Mouse (Mus musculus) embryonic facial prominence, embryonic 10.5 days (tissue): ENCODE measurements at regions not wholly inside any gene's neighbourhood (a gene's known extent, or its start where the extent isn't known, plus 50 kb on each side); places are given as distances from the start of the nearest gene placed in this dataset.

Source experiments
- DNase-seq: peaks from one replicate; pipeline ENCODE4 v3.0.0-alpha.2; 2017; ENCODE audit warnings: low spot score
- H3K27ac ChIP-seq: fragments of 300-500 bp; sonication (generic); replicated peaks from 2 replicates; pipeline ENCODE4 v1.5.1; 2016; ENCODE audit warnings: mild to moderate bottlenecking
- H3K27me3 ChIP-seq: fragments of 300-500 bp; sonication (generic); replicated peaks from 2 replicates; pipeline ENCODE4 v1.6.1; 2016; ENCODE audit warnings: low read depth, mild to moderate bottlenecking; ENCODE audit not compliant: poor library complexity, severe bottlenecking
- H3K36me3 ChIP-seq: fragments of 300-500 bp; sonication (generic); replicated peaks from 2 replicates; pipeline ENCODE4 v1.6.1; 2016; ENCODE audit warnings: mild to moderate bottlenecking, moderate library complexity
- H3K4me1 ChIP-seq: fragments of 300-500 bp; sonication (generic); 2 replicates; pipeline ENCODE4 v1.6.1; 2016
- H3K4me3 ChIP-seq: fragments of 300-500 bp; sonication (generic); 2 replicates; pipeline ENCODE4 v1.5.1; 2016; ENCODE audit warnings: mild to moderate bottlenecking, moderate library complexity
- H3K9me3 ChIP-seq: fragments of 300-500 bp; sonication (generic); 2 replicates; pipeline ENCODE4 v1.6.1; 2016; ENCODE audit warnings: mild to moderate bottlenecking
- WGBS: fragments of 180-500 bp; shearing (Covaris S2); methylation state at CpG from one replicate; pipeline ENCODE4 v1.1.7; 2016; 5-methylcytosine and 5-hydroxymethylcytosine counted together

- no peaks in the 10 kb centered on the region for H3K9me3 ChIP-seq
- H3K36me3 ChIP-seq, result no peaks in the 10 kb centered on the region
- H3K4me3 ChIP-seq, result no peak overlapping the region
- 56% methylated on average over 6 of the region's 6 CpGs for WGBS
- no peak for DNase-seq
- no peaks in the 10 kb centered on the region for H3K27me3 ChIP-seq
- peaks cover 4% of the 10 kb centered on the region; the same call in 1 of the 2 replicates for H3K4me1 ChIP-seq
- no peak overlapping the region for H3K27ac ChIP-seq
These were observed 362.1 kb downstream of the Ajap1 start for GRCm38 (mm10) chr4:153120480-153120879.

- WGBS, result 67% methylated on average over 4 of the region's 4 CpGs
These were observed 362.9 kb downstream of the Ajap1 start for GRCm38 (mm10) chr4:153119647-153120102.

GRCm38 (mm10) chr4:153118824-153119646, 363.6 kb downstream of the Ajap1 start:
- Histone ChIP-seq H3K27ac (no peak overlapping the region), H3K4me3 (no peak overlapping the region), H3K27me3 (no peaks in the 10 kb centered on the region), H3K36me3 (no peaks in the 10 kb centered on the region), H3K9me3 (no peaks in the 10 kb centered on the region), H3K4me1 (peaks cover 4% of the 10 kb centered on the region; the same call in 1 of the 2 replicates)
- WGBS, result 62% methylated on average over 14 of the region's 14 CpGs
- no peak for DNase-seq

More at GRCm38 (mm10) chr4:153119647-153120102, 362.9 kb downstream of the Ajap1 start:
- Histone ChIP-seq H3K27me3 (no peaks in the 10 kb centered on the region), H3K4me3 (no peak overlapping the region), H3K27ac (no peak overlapping the region), H3K4me1 (peaks cover 4% of the 10 kb centered on the region; the same call in 1 of the 2 replicates), H3K9me3 (no peaks in the 10 kb centered on the region), H3K36me3 (no peaks in the 10 kb centered on the region)
- no peak for DNase-seq

GRCm38 (mm10) chr4:153114998-153115397, 367.6 kb downstream of the Ajap1 start:
- Histone ChIP-seq H3K27ac (no peak overlapping the region), H3K4me3 (no peak overlapping the region), H3K27me3 (no peaks in the 10 kb centered on the region), H3K36me3 (no peaks in the 10 kb centered on the region), H3K4me1 (peaks cover 4% of the 10 kb centered on the region; the same call in 1 of the 2 replicates), H3K9me3 (peaks cover 9% of the 10 kb centered on the region; the same call in 1 of the 2 replicates)
- DNase-seq, result no peak
- 74% methylated on average over 7 of the region's 7 CpGs for WGBS

- WGBS, result 70% methylated on average over 2 of the region's 2 CpGs
- H3K36me3 ChIP-seq, result no peaks in the 10 kb centered on the region
- DNase-seq, result no peak
- no peaks in the 10 kb centered on the region for H3K27me3 ChIP-seq
- peaks cover 9% of the 10 kb centered on the region; the same call in 1 of the 2 replicates for H3K9me3 ChIP-seq
- H3K27ac ChIP-seq, result no peak overlapping the region
- no peak overlapping the region for H3K4me3 ChIP-seq
- no peaks in the 10 kb centered on the region for H3K4me1 ChIP-seq
These were observed 369.0 kb downstream of the Ajap1 start for GRCm38 (mm10) chr4:153113577-153113976.

GRCm38 (mm10) chr4:153110291-153110746, 372.3 kb downstream of the Ajap1 start:
- peak; percentile 10 for DNase-seq
- H3K27me3 ChIP-seq, result no peaks in the 10 kb centered on the region
- peaks cover 9% of the 10 kb centered on the region; the same call in 1 of the 2 replicates for H3K9me3 ChIP-seq
- no peak overlapping the region for H3K4me3 ChIP-seq
- WGBS, result 73% methylated on average over 16 of the region's 16 CpGs
- no peaks in the 10 kb centered on the region for H3K36me3 ChIP-seq
- H3K4me1 ChIP-seq, result no peaks in the 10 kb centered on the region
- H3K27ac ChIP-seq, result no peak overlapping the region

GRCm38 (mm10) chr4:153098591-153098990, 384.0 kb downstream of the Ajap1 start:
- H3K27ac ChIP-seq, result no peak overlapping the region
- H3K4me1 ChIP-seq, result peaks cover 13% of the 10 kb centered on the region
- H3K27me3 ChIP-seq, result no peaks in the 10 kb centered on the region
- H3K4me3 ChIP-seq, result no peak overlapping the region
- H3K36me3 ChIP-seq, result no peaks in the 10 kb centered on the region
- 82% methylated on average over 12 of the region's 12 CpGs for WGBS
- no peak for DNase-seq
- H3K9me3 ChIP-seq, result no peaks in the 10 kb centered on the region

GRCm38 (mm10) chr4:153097601-153098000, 385.0 kb downstream of the Ajap1 start:
- Histone ChIP-seq H3K27me3 (no peaks in the 10 kb centered on the region), H3K4me3 (no peak overlapping the region), H3K9me3 (no peaks in the 10 kb centered on the region), H3K27ac (no peak overlapping the region), H3K4me1 (peaks cover 17% of the 10 kb centered on the region), H3K36me3 (no peaks in the 10 kb centered on the region)
- WGBS, result 80% methylated on average over 1 of the region's 1 CpGs
- no peak for DNase-seq

- H3K36me3 ChIP-seq, result no peaks in the 10 kb centered on the region
- WGBS, result 71% methylated on average over 3 of the region's 3 CpGs
- no peaks in the 10 kb centered on the region for H3K9me3 ChIP-seq
- H3K27me3 ChIP-seq, result no peaks in the 10 kb centered on the region
- DNase-seq, result no peak
- H3K27ac ChIP-seq, result no peak overlapping the region
- H3K4me3 ChIP-seq, result no peak overlapping the region
- H3K4me1 ChIP-seq, result peaks cover 22% of the 10 kb centered on the region
These were observed 389.5 kb downstream of the Ajap1 start for GRCm38 (mm10) chr4:153093129-153093528.

- H3K4me3 ChIP-seq, result no peak overlapping the region
- H3K36me3 ChIP-seq, result no peaks in the 10 kb centered on the region
- 51% methylated on average over 14 of the region's 14 CpGs for WGBS
- DNase-seq, result peak; percentile 34
- 0 out of 2 replicates have a peak, but pooled peaks cover 4% of the 10 kb centered on the region for H3K27me3 ChIP-seq
- H3K4me1 ChIP-seq, result no peaks in the 10 kb centered on the region
- no peak overlapping the region for H3K27ac ChIP-seq
- H3K9me3 ChIP-seq, result no peaks in the 10 kb centered on the region
These were observed 400.4 kb downstream of the Ajap1 start for GRCm38 (mm10) chr4:153082166-153082565.

- Histone ChIP-seq H3K36me3 (no peaks in the 10 kb centered on the region), H3K4me1 (peaks cover 6% of the 10 kb centered on the region; the same call in 1 of the 2 replicates), H3K4me3 (no peak overlapping the region), H3K27ac (no peak overlapping the region), H3K27me3 (no peaks in the 10 kb centered on the region), H3K9me3 (no peaks in the 10 kb centered on the region)
- WGBS, result 83% methylated on average over 3 of the region's 3 CpGs
- DNase-seq, result no peak
These were observed 408.0 kb downstream of the Ajap1 start for GRCm38 (mm10) chr4:153074590-153074989.

- H3K27me3 ChIP-seq, result no peaks in the 10 kb centered on the region
- DNase-seq, result no peak
- H3K4me1 ChIP-seq, result peaks cover 12% of the 10 kb centered on the region
- no peak overlapping the region for H3K27ac ChIP-seq
- H3K4me3 ChIP-seq, result no peak overlapping the region
- WGBS, result 63% methylated on average over 15 of the region's 15 CpGs
- H3K36me3 ChIP-seq, result no peaks in the 10 kb centered on the region
- no peaks in the 10 kb centered on the region for H3K9me3 ChIP-seq
These were observed 412.3 kb downstream of the Ajap1 start for GRCm38 (mm10) chr4:153070190-153070745.
